Mouse (Mus musculus) heart, postnatal 25 days (tissue): Measurements from ENCODE around the gene Rnf26. TPM values are rescaled to one million over a fixed set of nuclear protein-coding genes. Genes with fewer than 3 reads are reported as not detected.
A peak's percentile ranks its signal among the peaks of the same experiment; 100 is the strongest.

Experiments used
- DNase-seq: peaks from one replicate; pipeline ENCODE4 v3.0.0; 2022; ENCODE audit warnings: low spot score
- intact Hi-C: fragments of 180-260 bp; cut with DNase I; formaldehyde crosslinking; loops from one replicate; pipeline ENCODE4 v1.15.1; 2025
- total RNA-seq, 2 experiments: library from RNA; stranded (reverse); gene quantifications; 2 replicates each; pipeline ENCODE4 v1.2.3; 2021

The Rnf26 gene
- total RNA-seq, 2 experiments from 2014 or later: 7.7 to 8.1 TPM

DNA sequence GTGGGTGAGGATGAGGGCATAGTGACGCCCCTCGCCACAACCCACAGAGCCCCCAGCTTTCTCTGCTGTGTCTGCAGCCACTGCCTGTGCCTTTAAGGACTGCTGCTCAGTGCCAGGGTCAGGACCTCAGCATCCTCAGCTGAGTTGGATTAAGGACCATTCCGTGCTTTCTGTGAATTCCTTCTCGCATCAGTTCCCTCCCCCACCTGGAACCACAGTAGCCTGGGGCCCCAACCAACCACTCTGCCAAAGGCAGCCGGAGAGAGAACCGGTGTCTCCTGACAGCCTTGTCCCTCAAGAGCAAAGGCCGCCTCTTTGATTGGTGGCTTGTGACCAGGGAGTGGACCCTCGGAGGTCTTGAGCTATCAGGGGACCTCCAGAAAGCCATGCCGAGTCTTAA lies 11.8 kb downstream of the Rnf26 start, which contains the start of gene Mfrp:
Gene Mfrp (plus strand): TSS at position 240 of the 400 bp plus-strand sequence.
- intact Hi-C loops: no loop called here
- DNase-seq: no peak

DNA sequence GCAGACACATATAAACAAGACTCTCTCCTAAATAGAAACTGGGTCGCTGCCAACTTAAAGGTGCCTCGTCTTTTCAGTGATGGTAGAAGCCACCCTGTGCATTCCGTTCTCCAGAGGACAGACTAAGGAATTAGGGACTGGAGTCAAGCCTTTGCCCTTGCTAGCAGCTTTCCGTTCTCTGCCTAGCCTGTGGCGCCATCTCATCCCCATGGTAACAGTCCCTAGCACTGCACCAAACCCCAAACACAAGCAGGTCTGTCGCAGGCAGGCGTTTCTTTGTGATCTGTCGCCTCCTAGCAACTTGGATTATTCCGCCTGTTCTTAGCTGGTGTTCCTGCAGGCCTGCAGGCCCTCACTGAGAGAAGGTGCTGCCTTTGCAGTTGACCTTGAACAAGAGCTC lies 16.8 kb downstream of the Rnf26 start:
- DNase-seq: no peak
- intact Hi-C loops: no loop called here

DNA sequence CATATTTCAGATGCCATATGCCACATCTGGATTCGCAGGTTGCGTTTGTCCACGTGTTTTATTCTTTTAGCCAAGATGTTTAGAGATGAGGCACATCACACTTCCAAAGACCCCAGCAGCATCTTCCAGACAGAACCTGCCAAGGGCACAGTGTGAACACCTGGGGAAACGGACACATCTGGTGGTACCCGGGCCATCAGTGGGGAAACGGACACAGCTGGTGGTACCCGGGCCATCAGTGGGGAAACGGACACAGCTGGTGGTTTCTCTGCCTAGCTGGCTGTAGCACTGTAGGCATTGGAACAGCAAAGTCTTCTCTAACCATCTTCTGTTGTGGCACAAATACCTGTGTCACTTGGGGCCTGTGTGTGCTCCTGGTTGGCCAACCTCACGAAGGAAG lies 17.5 kb downstream of the Rnf26 start:
- DNase-seq: no peak
- intact Hi-C loops: no loop called here

DNA sequence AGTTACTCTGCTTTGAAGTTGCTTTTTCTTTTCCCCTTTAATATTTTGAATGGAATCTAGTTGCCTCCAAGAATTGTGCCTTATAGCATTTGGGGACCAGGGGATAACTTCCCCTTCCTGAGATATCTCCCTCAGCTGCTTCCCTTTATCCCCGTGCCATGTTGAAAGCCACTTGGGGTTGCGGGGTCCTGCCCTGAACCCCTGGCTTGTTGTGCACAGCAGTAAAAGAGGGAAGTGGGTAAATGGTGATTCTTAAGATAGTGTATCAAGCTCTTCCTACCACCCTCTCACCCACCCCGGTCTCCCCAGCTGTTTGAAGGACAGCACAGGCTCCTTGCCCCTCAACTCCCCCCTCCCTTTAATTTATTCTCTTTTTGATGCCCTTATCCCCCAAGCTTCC lies 18.6 kb downstream of the Rnf26 start:
- intact Hi-C loops: no loop called here
- no peak for DNase-seq

DNA sequence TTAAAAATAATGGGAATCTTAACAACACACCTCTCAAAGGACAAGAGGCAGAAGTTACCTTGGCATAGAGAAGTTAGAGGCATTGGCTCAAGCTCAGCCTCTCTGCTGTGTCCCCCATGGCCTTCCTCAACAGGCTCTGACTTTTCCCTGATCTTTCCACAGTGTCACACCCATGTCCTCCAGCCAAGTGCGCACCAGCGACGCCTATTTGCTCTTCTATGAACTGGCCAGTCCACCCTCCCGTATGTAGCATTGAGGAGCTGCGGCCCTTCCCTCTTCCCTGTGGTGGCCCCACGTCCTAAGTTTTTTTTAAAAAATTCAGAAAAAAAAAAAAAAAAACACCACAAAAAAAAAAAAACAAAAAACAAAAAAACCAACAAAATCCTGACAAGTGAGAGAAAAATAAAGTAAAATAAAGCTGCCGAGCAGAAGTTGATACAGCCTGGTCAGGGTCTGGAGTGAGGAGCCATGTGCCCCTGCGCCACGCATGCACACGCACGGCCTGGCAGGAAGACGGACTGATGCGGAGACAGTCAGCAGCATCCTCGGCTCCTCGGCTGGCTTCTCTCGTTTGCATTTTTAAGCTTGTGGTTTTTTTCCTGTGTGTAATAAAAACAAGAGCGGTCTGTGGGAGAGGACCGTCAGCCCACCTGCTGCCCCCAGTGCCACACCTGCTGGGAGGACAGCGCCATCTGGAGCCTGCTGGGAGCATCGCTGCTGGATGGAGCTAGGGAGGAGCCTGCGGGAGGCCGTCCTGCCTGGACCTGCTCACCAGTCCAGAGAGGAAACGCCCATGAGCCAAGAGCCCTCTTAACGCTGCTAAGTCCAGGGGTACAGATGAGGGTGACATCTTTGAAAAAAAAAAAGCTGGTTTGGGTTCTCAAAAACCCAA lies 19.5 kb downstream of the Rnf26 start:
- DNase-seq: peak; percentile 59
- intact Hi-C loops: no loop called here

DNA sequence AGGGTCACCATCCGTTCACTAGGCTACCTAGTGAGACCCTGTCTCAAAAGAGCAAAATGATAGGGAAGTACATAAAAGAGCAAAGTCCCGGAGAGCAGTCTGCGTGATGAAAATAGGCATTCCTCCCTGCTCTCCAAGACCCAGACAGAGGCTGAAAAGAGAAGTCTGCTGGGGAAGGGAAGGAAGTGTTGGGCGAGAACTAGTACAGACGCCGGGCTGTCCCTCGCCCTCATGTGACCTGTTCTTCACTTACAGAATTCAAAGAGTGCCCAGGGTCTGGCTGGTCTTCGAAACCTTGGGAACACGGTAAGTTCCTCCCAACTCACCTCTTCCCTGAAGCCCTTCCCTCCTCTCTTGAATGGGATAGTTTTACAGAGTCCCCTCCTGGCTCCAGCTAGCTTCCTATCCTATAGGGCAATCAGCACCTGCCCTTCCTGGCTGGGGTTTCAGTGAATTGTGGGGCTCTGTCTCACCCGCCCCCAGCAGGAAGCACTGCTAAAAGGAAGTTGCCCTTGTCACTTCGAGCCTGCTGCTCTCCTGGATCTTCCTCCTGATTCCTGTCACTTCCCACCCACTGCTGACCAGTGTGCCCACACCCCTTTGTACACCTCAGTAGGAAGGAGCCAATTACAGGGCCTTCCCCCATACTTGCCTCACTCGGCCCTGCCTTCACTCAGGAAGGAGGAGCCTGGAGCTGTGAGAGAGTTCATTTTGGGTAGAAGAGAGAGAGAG lies 24.3 kb downstream of the Rnf26 start:
- DNase-seq: no peak
- intact Hi-C loops: no loop called here

DNA sequence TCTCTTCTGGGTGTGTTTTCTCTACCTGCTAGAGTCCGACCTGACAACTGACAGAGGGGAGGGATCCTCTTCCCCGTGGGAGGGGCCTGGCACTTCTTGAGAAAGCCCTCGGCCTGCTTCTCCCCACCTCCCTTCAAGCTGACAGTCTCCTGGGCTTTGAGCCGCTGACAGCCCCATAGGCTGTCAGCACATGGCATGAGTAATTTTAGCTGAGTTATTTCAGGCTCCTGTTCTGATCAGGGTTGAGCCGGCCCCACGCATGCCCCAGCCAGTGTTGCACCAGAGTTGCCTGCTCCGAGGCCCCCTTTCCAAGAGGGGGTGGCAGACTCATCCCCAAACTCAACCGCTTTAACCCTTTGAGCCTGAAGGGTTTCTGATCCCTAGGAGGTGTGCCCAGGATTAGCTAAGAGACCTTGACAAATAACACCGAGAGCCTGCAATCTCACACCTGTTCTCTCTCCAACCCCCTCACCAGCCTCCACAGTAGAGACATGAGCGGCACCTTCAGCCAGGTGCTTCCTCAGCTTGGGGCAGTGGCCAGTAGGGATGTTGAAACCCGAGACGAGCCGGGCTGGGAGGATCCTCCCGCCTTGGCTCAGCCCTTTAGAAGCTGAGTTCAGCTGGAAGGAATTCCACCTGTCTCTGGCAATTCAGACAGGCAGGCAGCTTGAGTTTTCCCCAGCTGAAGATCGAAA lies 25.4 kb downstream of the Rnf26 start:
- intact Hi-C loops: no loop called here

DNA sequence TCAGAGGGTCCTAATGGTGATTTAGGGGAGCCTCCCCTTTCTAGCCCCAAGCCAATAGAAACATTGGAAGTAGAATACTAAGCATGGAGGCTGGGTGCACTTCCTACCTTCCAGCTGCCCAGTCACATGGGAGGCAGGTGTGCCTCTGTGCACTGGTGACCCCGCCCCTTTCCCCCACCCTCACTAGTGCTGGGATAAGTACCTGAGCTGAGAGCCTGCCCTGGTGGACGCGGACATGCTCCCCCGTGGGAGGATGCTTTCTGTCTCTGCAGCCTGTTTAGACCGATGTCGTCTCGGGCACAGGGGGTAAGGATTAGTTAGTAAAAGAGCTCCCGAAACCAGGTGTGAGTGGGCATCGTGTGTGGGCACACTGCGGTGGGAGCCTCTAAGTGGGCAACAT lies 26.4 kb downstream of the Rnf26 start:
- DNase-seq: no peak
- intact Hi-C loops: no loop called here

More for the DNA sequence above, 25.4 kb downstream of the Rnf26 start:
- DNase-seq: no peak

DNA sequence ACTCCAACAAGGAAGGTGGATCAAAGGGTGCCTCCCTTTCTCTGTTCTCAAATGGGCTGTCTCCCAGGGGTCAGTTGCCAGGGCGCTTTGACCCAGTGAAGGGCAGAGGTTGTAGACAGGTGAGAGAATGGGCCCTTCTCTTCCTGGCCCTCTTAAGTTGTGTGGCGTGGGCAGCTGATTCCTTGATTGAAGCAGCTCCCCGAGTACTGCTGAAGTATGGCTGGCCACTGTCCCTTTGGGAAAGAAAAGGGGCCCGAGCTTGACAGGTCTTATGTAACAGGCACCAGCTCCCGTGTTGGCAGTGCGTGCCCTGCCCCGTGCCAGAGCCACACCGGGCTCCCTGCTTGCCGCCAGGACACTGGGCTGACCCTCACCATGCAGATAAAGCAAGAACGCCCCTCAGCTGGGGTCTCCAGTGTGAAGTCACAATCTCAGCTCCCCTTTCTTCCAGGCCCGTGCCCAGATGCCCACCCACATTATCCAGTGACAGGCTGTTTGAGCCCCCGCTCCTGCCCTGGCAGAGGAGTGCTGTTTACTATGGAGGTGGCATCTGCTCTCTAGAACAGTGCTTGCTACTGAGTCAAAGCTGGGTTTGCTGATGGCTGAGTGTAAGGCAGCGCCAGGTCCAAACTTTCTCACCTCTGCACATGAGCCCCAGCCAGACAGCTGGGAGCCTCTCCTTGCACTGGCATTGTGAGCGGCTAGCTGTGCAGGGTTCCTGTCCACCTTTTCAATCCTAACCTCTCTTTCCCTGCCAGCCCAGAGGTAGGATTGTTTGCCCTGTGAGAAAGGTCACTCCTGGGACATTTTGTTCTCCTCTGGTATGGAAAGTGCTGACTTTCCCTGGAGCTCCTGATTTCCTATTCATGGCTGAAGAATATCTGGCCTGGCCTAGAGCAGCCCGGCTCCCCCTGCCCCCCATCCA lies 27.3 kb downstream of the Rnf26 start:
- intact Hi-C loops: no loop called here

DNA sequence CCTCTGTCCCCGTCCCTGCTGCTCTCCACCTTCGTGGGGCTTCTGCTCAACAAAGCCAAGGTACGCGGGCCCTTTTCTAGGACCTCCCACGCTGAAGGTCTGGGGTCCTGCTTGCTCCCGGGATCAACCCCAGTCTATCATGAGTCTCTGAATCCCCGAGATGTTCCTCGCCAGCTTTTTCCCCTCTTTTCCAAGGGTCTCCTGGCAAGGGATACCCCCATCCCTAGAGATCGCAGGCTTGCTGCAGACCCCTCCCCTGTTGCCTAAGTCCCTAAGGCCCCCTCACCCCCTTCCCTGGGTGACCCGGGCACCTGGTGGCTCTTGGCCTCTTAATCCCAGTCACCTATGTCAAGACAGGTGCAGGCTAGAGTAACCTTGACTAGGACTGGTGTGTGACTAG lies 28.0 kb downstream of the Rnf26 start:
- intact Hi-C loops: no loop called here
- no peak for DNase-seq

More for the DNA sequence above, 27.3 kb downstream of the Rnf26 start:
- peak; percentile 66 for DNase-seq

DNA sequence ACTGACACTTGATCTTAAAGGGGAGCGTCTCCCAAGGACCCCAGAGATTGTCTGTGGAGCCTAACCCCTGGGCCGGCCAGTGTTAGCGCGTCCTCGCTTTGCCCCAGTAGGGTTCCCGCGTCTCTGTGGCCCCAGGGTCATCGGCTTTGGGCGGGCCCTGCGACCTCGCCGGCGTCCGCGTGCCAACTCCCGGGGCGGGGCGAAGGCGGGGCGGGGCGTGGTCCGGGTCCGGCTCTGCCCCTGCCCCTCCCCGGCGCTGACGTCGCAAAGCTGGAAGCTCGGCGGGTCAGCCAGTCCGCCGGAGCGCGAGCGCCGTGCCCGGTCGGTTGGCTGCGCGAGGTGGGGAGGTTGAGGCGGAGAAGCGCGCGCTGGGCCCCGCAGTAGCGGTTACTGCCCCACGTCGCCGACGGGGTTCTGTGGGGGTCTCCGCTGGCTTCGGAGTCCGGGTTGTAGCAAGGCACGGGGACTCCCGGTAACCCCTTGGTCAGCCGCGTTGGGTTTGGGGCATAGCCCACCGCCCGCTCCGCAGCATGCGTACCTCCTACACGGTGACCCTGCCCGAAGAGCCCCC lies 28.6 kb downstream of the Rnf26 start:
- intact Hi-C loops: no loop called here
- peak; percentile 89 for DNase-seq

DNA sequence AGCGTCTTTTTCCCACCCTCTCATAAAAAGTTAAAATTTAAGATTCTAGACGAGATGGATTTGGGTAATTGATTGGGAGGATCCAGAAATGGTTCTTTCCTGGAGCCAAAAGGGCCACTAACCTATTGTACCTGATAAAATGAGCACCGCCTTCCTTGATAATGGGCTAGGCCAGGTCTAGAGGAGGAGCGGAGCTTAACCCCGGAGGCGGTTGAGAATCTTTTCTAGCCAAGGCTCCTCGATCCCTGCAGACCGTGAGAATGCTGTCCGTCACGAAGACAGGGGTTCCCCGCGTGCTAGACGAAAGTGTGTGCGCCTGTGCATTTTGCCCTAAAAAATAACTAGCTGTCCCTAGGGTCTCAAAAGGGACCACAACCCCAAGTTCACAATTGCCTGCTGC lies 29.1 kb downstream of the Rnf26 start:
- no peak for DNase-seq
- intact Hi-C loops: no loop called here

DNA sequence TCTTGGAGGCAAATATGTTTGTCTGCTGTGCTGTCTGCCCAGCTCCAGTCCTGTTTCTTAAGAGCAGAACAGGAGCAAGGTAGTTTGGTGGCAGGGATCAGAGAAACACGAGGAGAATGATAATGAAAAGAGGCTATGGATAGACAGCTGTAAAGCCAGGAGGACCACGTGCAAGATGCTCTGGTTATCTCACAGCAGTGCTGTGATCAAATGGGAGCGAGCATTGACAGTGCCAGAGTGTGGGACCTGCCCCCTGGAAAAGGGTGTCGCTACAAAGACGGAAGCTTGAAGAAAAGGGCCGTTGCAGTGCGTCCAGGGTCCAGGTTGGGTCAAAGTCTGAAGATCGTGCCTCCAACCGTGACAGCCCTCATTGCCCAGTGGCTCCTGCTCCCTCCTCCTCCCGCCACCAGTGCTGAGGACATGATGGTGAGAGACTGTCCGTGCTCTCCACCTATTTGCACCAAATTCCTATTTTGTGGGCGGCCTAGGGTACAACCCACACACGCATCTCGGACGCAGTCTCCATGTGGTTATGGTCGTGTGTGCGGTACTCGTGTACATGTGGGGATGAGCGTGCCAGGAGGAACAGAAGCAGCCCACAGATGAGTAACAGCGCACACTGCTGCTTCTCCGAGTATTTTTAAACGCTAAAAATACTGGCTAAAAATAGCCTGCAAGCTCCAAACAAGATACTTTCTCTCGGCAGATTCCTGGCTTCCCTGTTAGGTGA lies 29.8 kb downstream of the Rnf26 start:
- intact Hi-C loops: no loop called here
- DNase-seq: no peak

DNA sequence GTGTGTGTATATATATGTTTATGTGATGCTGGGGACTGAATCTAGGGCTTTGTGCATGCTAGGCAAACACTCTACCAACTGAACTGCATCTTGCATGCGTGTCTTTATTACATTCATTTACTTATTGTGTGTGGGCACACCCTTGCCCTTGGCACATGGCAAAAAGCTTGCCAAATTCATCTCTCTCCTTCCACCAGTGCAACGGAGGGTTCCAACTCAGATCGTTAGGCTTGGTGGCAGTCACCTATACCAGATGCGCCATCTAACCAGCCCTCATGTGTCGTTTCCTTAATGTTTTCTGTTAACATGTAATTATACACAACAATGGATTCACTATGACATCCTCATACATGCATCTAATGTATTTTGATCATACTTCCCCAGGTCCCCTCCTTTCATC lies 31.1 kb downstream of the Rnf26 start:
- DNase-seq: no peak
- intact Hi-C loops: no loop called here

DNA sequence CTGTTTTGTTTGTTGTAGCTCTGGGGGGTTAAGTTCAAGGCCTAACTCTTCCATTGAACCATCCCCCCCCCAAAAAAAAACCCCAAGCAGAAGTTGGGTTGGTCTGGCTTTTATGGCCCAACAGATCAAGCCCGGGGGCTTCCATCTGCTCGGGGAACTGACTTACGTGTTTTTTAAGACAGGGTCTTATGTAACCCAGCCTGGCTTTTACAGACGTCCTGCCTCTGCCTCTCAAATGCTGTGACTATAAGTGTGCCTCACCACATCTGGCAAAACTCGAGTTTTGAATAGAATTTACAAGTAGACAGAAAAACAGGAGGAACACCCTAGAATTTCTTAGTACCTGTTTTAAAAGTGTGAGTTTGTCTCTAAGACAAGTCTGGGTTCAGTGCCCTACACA lies 31.7 kb downstream of the Rnf26 start:
- intact Hi-C loops: no loop called here
- no peak for DNase-seq

DNA sequence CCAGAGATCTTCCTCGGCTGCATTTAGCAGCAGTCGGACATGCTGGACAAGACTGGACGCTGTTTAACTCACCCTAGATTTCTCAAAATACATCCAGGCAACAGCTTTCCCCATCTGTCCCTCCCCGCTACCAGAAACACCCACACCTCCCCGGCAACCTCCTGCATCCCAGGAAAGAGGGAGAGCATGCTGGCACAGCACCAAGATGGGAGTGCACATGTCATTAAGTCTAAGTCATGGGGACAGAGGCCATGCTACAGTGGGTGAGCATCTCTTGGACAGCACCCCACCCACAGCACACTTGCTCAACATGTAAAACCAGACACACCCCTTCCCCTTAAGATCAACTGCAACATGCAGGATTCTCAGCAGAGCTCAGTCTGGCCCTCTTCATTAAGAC lies 32.4 kb downstream of the Rnf26 start:
- no peak for DNase-seq
- intact Hi-C loops: no loop called here

DNA sequence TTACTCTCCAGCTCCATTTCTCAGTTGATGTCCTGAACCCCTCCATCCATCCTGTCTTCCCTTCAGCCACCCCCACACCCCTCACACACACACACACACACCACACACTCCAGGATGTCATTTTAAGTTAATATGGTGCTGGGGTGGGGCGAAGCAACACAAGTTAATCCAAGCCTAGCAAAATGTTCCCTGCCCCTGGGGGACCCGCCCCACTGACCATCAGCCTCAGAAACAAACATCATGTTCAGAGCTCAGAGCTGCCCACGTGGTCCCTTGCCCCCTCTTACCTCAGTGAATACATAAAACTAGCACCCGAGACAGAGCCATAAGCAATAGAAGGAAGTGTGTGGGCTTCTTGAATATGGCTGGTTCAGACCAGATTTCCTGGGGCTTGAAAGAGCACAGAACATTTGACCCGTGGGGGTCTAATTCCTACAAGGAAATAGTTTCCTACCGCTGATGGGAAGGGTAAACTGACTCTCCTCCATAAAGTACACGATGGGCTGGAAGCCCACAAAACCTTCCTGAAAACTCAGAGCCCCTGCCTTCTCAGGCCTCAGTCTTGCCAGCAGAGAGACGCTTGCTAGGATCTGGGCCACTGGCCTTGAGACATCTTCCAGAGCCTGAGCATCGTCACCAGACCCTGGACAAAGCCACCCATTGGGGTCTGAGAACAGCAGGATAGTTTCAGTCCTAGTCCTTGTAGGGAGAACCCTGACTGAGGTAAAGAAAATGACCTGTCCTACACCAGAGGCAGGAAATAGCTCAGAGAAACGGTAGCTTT lies 33.1 kb downstream of the Rnf26 start:
- no peak for DNase-seq
- intact Hi-C loops: no loop called here
